Mouse (Mus musculus) ES-E14 (cell line): ENCODE measurements at regions not wholly inside any gene's neighbourhood (a gene's known extent, or its start where the extent isn't known, plus 50 kb on each side); places are given as distances from the start of the nearest gene placed in this dataset.

Source experiments
- CHD2 ChIP-seq: IDR thresholded peaks from 2 replicates; pipeline ENCODE4 v1.6.1; 2014; ENCODE audit warnings: mild to moderate bottlenecking, low read depth, low read length, inconsistent platforms
- HCFC1 ChIP-seq: IDR thresholded peaks from 2 replicates; pipeline ENCODE4 v1.6.1; 2012; ENCODE audit warnings: low read length, inconsistent platforms, borderline replicate concordance; ENCODE audit not compliant: insufficient read depth
- MAFK ChIP-seq: IDR thresholded peaks from 2 replicates; pipeline ENCODE4 v1.6.1; 2014; ENCODE audit warnings: mild to moderate bottlenecking, low read depth, low read length, inconsistent platforms; ENCODE audit not compliant: insufficient read depth

GRCm38 (mm10) chr3:83676147-83676546 is 90.0 kb upstream of the Sfrp2 start:
- TF ChIP-seq CHD2 (no peak), MAFK (no peak), HCFC1 (no peak)
